In genomic region chr13:110401877-110402276, GRCm38 (mm10) we compare ENCODE assay signal across 29 mouse cellular contexts. TPM values are rescaled to one million over a fixed set of nuclear protein-coding genes. Genes with fewer than 3 reads are reported as not detected.
"Had no signal": no experiment of that assay in that cellular context is flagged by ENCODE, and none has a peak within 500 bp of the region (broad histone marks: within the 10 kb centered on the region; RNA-seq: fewer than 3 reads in every experiment).

No protein-coding gene starts in this region.

- H3K36me3 ChIP-seq: liver, embryonic 13.5 days had no signal

- H3K4me2 ChIP-seq: heart, embryonic 12.5 days; hindbrain, embryonic 12.5 days; hindbrain, embryonic 14.5 days; limb, embryonic 12.5 days; liver, embryonic 11.5 days; liver, embryonic 13.5 days had no signal

- H3K27ac ChIP-seq: gastrocnemius, adult 2 months; heart, embryonic 10.5 days; hindbrain, embryonic 10.5 days; hindbrain, embryonic 12.5 days; hindbrain, embryonic 14.5 days; limb, embryonic 10.5 days; limb, embryonic 12.5 days; liver, embryonic 13.5 days had no signal

- H3K27me3 ChIP-seq: heart, embryonic 12.5 days; hindbrain, embryonic 12.5 days; limb, embryonic 12.5 days had no signal

- DNase-seq: gastrocnemius, adult 2 months; gastrocnemius, postnatal 10 days; gastrocnemius, postnatal 25 days; heart, adult 18-20 months; heart, postnatal 10 days; heart, postnatal 4 days; kidney, adult 11 months; kidney, adult 2 months; kidney, postnatal 10 days; kidney, postnatal 25 days; kidney, postnatal 4 days; liver; liver, embryonic 13.5 days had no signal

- H3K4me3 ChIP-seq: gastrocnemius, adult 2 months; heart, embryonic 10.5 days; heart, embryonic 12.5 days; hindbrain, embryonic 10.5 days; hindbrain, embryonic 12.5 days; limb, embryonic 10.5 days; limb, embryonic 12.5 days; liver, embryonic 13.5 days had no signal

RNA-seq across cellular contexts. Expression of gene Gapt, which starts 44.9 kb away (rescaled TPM):
- total RNA-seq: gastrocnemius, postnatal 25 days; heart, postnatal 10 days; layer of hippocampus, adult 18-20 months; layer of hippocampus, postnatal 10 days; layer of hippocampus, postnatal 25 days; left cerebral cortex, adult 2 months; left cerebral cortex, postnatal 14 days; left cerebral cortex, postnatal 36 days had no signal
- polyA plus RNA-seq: frontal cortex, adult 2 months; heart, embryonic 14.5 days; hindbrain, embryonic 12.5 days had no signal
